Mouse (Mus musculus): ENCODE results near the gene Rhobtb3.

DNA sequence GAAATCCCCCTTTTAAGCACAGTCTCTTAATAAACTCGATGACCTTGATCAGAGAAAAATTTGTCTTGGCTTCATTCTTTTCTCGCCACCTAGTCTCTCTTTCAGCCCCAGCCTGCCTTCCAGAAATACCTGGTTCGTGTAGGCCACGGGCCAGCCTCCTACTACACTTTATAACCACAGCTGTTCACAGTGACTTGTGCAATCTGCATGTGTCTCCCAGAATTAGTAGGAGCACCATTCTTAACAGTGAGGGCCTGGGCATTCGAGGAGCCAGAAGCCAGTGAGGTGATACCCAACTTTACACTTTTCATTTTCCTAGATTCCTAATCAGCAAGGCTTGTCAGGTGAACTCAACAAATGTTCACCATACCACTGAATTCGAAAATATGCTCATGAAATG lies 67.1 kb downstream of the Rhobtb3 start:
- no peak for TF ChIP-seq GATA1 (IDR thresholded peaks at IDR 0.05; ENCODE audit: low read length)
- no peak for TF ChIP-seq TAL1 (IDR thresholded peaks at IDR 0.05; ENCODE audit: low read length)

All from erythroblast, embryonic 14.5 days (primary cell).